In the genomic region with DNA sequence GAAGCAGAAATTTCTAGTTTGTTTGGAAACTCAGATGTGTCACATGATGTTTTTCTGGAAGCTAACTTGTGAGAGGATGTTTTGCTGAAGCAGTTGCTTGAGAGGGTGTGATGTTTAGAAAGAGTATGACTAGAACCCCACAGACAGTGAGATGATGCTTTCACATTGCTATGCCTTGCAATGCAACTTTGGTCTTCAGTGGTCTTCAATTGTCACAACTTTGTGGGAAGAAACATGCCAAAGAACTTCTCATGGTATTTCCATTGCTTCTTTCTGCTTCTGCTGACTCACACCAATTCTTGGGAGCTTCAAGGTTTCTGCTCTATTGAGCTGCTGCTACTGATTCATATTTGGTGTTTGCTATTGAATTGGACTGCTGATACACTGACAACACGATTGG, we compare ENCODE assay signal across 14 mouse cellular contexts.
"Had no signal": no experiment of that assay in that cellular context is flagged by ENCODE, and none has a peak within 500 bp of the region (broad histone marks: within the 10 kb centered on the region; RNA-seq: fewer than 3 reads in every experiment).

No protein-coding gene starts in this region.

- DNase-seq: heart, postnatal 10 days; heart, postnatal 14 days; heart, postnatal 36 days; heart, postnatal 4 days; kidney, adult 11 months; kidney, adult 18-20 months; kidney, adult 8-10 months; kidney, postnatal 10 days; kidney, postnatal 14 days; kidney, postnatal 25 days; kidney, postnatal 36 days; kidney, postnatal 4 days; layer of hippocampus, adult 9-11 months; layer of hippocampus, postnatal 36 days had no signal
